Mouse (Mus musculus): ENCODE results near the gene Ecsit. TPM values are rescaled to one million over a fixed set of nuclear protein-coding genes. Genes with fewer than 3 reads are reported as not detected.

The Ecsit gene
- polyA plus RNA-seq, 2 experiments = 30.6 to 37.5 TPM

- WGBS = 37% methylated on average over 2 of the region's 2 CpGs
- Histone ChIP-seq H3K9ac (ENCODE audit: low read depth, low read length, severe bottlenecking) (no peak overlapping the region), H3K4me1 (ENCODE audit: control insufficient read depth, insufficient read depth, low read length) (no peaks in the 10 kb centered on the region), H3K4me3 (replicated peaks; ENCODE audit: low read length) (no peak overlapping the region), H3K36me3 (ENCODE audit: control insufficient read depth, insufficient read depth, low read length) (no peaks in the 10 kb centered on the region), H3K9me3 (ENCODE audit: control insufficient read depth, low read length) (no peaks in the 10 kb centered on the region), H3K27me3 (ENCODE audit: control insufficient read depth, insufficient read depth, low read length) (no peaks in the 10 kb centered on the region), H3K4me2 (replicated peaks; ENCODE audit: low read depth, low read length, severe bottlenecking) (no peak overlapping the region), H3K27ac (replicated peaks; ENCODE audit: low read depth, low read length) (no peak overlapping the region)
- no peak for TF ChIP-seq POLR2A (IDR thresholded peaks at IDR 0.05; ENCODE audit: borderline replicate concordance, extremely low read depth, insufficient read depth, insufficient read length)
- DNase-seq (ENCODE audit: low spot score) (no peak), ATAC-seq (ENCODE audit: low FRiP score, low read depth) (no peak)
Observed at GRCm38 (mm10) chr9:22041832-22042231, 43.4 kb downstream of the Ecsit start.

- WGBS = 74% methylated on average over 10 of the region's 10 CpGs
- Histone ChIP-seq H3K27me3 (ENCODE audit: control insufficient read depth, insufficient read depth, low read length) (no peaks in the 10 kb centered on the region), H3K36me3 (ENCODE audit: control insufficient read depth, insufficient read depth, low read length) (no peaks in the 10 kb centered on the region), H3K27ac (replicated peaks; ENCODE audit: low read depth, low read length) (no peak overlapping the region), H3K9me3 (ENCODE audit: control insufficient read depth, low read length) (no peaks in the 10 kb centered on the region), H3K9ac (ENCODE audit: low read depth, low read length, severe bottlenecking) (no peak overlapping the region), H3K4me1 (ENCODE audit: control insufficient read depth, insufficient read depth, low read length) (no peaks in the 10 kb centered on the region), H3K4me3 (replicated peaks; ENCODE audit: low read length) (no peak overlapping the region), H3K4me2 (replicated peaks; ENCODE audit: low read depth, low read length, severe bottlenecking) (no peak overlapping the region)
- no peak for TF ChIP-seq POLR2A (IDR thresholded peaks at IDR 0.05; ENCODE audit: borderline replicate concordance, extremely low read depth, insufficient read depth, insufficient read length)
- ATAC-seq (ENCODE audit: low FRiP score, low read depth) = no peak
- no peak for DNase-seq (ENCODE audit: low spot score)
Observed at GRCm38 (mm10) chr9:22037826-22038225, 47.4 kb downstream of the Ecsit start.

GRCm38 (mm10) chr9:22035300-22036044, 49.8 kb downstream of the Ecsit start:
- 61% methylated on average over 6 of the region's 6 CpGs for WGBS
- H3K4me3 ChIP-seq (replicated peaks; ENCODE audit: low read length) = no peak overlapping the region
- TF ChIP-seq POLR2A (IDR thresholded peaks at IDR 0.05; ENCODE audit: borderline replicate concordance, extremely low read depth, insufficient read depth, insufficient read length) = no peak
- H3K9me3 ChIP-seq (ENCODE audit: control insufficient read depth, low read length) = no peaks in the 10 kb centered on the region
- H3K9ac ChIP-seq (ENCODE audit: low read depth, low read length, severe bottlenecking) = no peak overlapping the region
- H3K27me3 ChIP-seq (ENCODE audit: control insufficient read depth, insufficient read depth, low read length) = no peaks in the 10 kb centered on the region
- no peak overlapping the region for H3K4me2 ChIP-seq (replicated peaks; ENCODE audit: low read depth, low read length, severe bottlenecking)
- no peak overlapping the region for H3K27ac ChIP-seq (replicated peaks; ENCODE audit: low read depth, low read length)
- no peak for ATAC-seq (ENCODE audit: low FRiP score, low read depth)
- H3K36me3 ChIP-seq (ENCODE audit: control insufficient read depth, insufficient read depth, low read length) = no peaks in the 10 kb centered on the region
- no peaks in the 10 kb centered on the region for H3K4me1 ChIP-seq (ENCODE audit: control insufficient read depth, insufficient read depth, low read length)
- no peak for DNase-seq (ENCODE audit: low spot score)

GRCm38 (mm10) chr9:22030386-22030785, 54.9 kb downstream of the Ecsit start:
- 87% methylated on average over 9 of the region's 9 CpGs for WGBS
- no peak overlapping the region for H3K9ac ChIP-seq (ENCODE audit: low read depth, low read length, severe bottlenecking)

GRCm38 (mm10) chr9:22028467-22028866, 56.8 kb downstream of the Ecsit start:
- H3K4me1 ChIP-seq (ENCODE audit: control insufficient read depth, insufficient read depth, low read length) = no peaks in the 10 kb centered on the region
- H3K9me3 ChIP-seq (ENCODE audit: control insufficient read depth, low read length) = no peaks in the 10 kb centered on the region
- DNase-seq (ENCODE audit: low spot score) = no peak
- no peak overlapping the region for H3K9ac ChIP-seq (ENCODE audit: low read depth, low read length, severe bottlenecking)
- H3K4me3 ChIP-seq (replicated peaks; ENCODE audit: low read length) = no peak overlapping the region
- H3K27me3 ChIP-seq (ENCODE audit: control insufficient read depth, insufficient read depth, low read length) = no peaks in the 10 kb centered on the region
- H3K36me3 ChIP-seq (ENCODE audit: control insufficient read depth, insufficient read depth, low read length) = no peaks in the 10 kb centered on the region
- H3K27ac ChIP-seq (replicated peaks; ENCODE audit: low read depth, low read length) = no peak overlapping the region
- TF ChIP-seq POLR2A (IDR thresholded peaks at IDR 0.05; ENCODE audit: borderline replicate concordance, extremely low read depth, insufficient read depth, insufficient read length) = no peak
- no peak for ATAC-seq (ENCODE audit: low FRiP score, low read depth)
- H3K4me2 ChIP-seq (replicated peaks; ENCODE audit: low read depth, low read length, severe bottlenecking) = no peak overlapping the region
- WGBS = 71% methylated on average over 7 of the region's 7 CpGs

More at GRCm38 (mm10) chr9:22030386-22030785, 54.9 kb downstream of the Ecsit start:
- no peak for ATAC-seq (ENCODE audit: low FRiP score, low read depth)
- H3K4me1 ChIP-seq (ENCODE audit: control insufficient read depth, insufficient read depth, low read length) = no peaks in the 10 kb centered on the region
- H3K36me3 ChIP-seq (ENCODE audit: control insufficient read depth, insufficient read depth, low read length) = no peaks in the 10 kb centered on the region
- H3K27me3 ChIP-seq (ENCODE audit: control insufficient read depth, insufficient read depth, low read length) = no peaks in the 10 kb centered on the region
- DNase-seq (ENCODE audit: low spot score) = no peak
- no peak for TF ChIP-seq POLR2A (IDR thresholded peaks at IDR 0.05; ENCODE audit: borderline replicate concordance, extremely low read depth, insufficient read depth, insufficient read length)
- no peaks in the 10 kb centered on the region for H3K9me3 ChIP-seq (ENCODE audit: control insufficient read depth, low read length)
- H3K27ac ChIP-seq (replicated peaks; ENCODE audit: low read depth, low read length) = no peak overlapping the region
- H3K4me2 ChIP-seq (replicated peaks; ENCODE audit: low read depth, low read length, severe bottlenecking) = no peak overlapping the region
- H3K4me3 ChIP-seq (replicated peaks; ENCODE audit: low read length) = no peak overlapping the region

Data from limb, embryonic 14.5 days (tissue).